Mouse (Mus musculus) lung, embryonic 16.5 days (tissue): ENCODE results near the gene Hoxa5. TPM values are rescaled to one million over a fixed set of nuclear protein-coding genes. Genes with fewer than 3 reads are reported as not detected.

ENCODE experiments used
- ATAC-seq: fragments of 200-750 bp; cut with Nextera tagmentation; 2 replicates; pipeline ENCODE4 v1.8.0; 2017; ENCODE audit warnings: low read depth, mild to moderate bottlenecking, moderate library complexity
- H3K27ac ChIP-seq: fragments of 300-500 bp; sonication (generic); 2 replicates; pipeline ENCODE4 v1.5.1; 2014; ENCODE audit warnings: mild to moderate bottlenecking, control low read depth, low read length
- H3K27me3 ChIP-seq: fragments of 300-500 bp; sonication (generic); 2 replicates; pipeline ENCODE4 v1.6.1; 2014; ENCODE audit warnings: low read depth, low read length, mixed read lengths; ENCODE audit not compliant: control insufficient read depth, insufficient read depth
- H3K36me3 ChIP-seq: fragments of 300-500 bp; sonication (generic); 2 replicates; pipeline ENCODE4 v1.6.1; 2014; ENCODE audit warnings: low read length; ENCODE audit not compliant: control insufficient read depth, insufficient read depth
- H3K4me1 ChIP-seq: fragments of 300-500 bp; sonication (generic); replicated peaks from 2 replicates; pipeline ENCODE4 v1.6.1; 2014; ENCODE audit warnings: low read length, mixed read lengths; ENCODE audit not compliant: control insufficient read depth, insufficient read depth
- H3K4me2 ChIP-seq: fragments of 300-500 bp; sonication (generic); 2 replicates; pipeline ENCODE4 v1.6.1; 2014; ENCODE audit warnings: low read depth, low read length, control low read depth
- H3K4me3 ChIP-seq: fragments of 300-500 bp; sonication (generic); 2 replicates; pipeline ENCODE4 v1.5.1; 2014; ENCODE audit warnings: mild to moderate bottlenecking, low read length, control low read depth
- H3K9ac ChIP-seq: fragments of 300-500 bp; sonication (generic); 2 replicates; pipeline ENCODE4 v1.6.1; 2014; ENCODE audit warnings: low read length, control low read depth
- H3K9me3 ChIP-seq: fragments of 300-500 bp; sonication (generic); 2 replicates; pipeline ENCODE4 v1.6.1; 2016; ENCODE audit warnings: low read length; ENCODE audit not compliant: control insufficient read depth
- WGBS: fragments of 180-500 bp; shearing (Covaris S2); extraction: QIAGEN DNeasy Blood & Tissue Kit; methylation state at CpG from one replicate; pipeline ENCODE4 v1.1.7; 2014; 5-methylcytosine and 5-hydroxymethylcytosine counted together
- polyA plus RNA-seq: library from polyadenylated mRNA; unstranded; fragments of >200 nt; fragmentation: Nextera tagmentation; extraction: Ambion mirVana; gene quantifications from 2 replicates; pipeline ENCODE4 v1.2.1, GENCODE M21; 2015

The Hoxa5 gene
- polyA plus RNA-seq, 1 experiment from 2014 or later, result 36.3 TPM

DNA sequence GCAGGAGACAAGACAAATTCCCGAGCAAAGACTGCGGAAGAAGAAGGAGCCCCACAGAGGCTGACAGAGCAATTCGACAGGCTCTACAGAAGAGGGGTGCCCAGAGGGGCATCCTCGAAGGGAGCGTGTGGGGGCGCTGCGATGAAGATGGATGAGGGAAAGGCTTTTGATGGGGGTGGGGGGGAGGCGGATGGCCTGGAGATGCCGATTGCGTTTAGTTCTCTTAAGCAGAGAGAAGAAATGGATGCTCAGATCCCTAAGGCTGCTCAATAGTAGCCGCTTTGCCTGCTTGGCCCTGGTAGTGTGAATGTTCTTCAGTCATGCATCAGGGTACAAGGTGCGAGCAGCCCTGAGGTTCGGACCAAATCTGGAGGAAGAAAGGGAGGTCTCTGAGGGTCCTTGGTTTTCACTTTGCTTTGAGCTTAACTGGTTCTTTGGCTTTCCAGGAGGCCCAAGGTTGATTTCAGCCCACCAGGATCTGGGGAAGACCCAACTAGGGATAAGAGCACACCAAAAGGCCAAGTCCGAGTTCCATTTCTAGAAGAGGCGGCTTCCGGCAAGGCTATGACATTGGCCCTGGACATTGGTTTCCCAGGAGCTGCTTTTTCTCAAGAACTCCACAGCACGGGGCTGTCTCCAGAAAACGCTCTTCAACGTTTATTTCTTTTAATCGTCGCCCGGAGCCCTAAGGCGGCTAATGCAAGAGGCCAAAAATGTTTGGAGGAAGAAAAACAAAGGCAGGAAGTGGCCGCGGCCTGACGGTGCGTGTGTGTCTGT is 44.4 kb upstream of the Hoxa5 start:
- no peak overlapping the region for H3K4me2 ChIP-seq
- H3K9ac ChIP-seq, result no peak overlapping the region
- ATAC-seq, result no peak
- H3K27me3 ChIP-seq, result peaks cover 96% of the 10 kb centered on the region
- 0 out of 2 replicates have a peak, but pooled peaks cover 5% of the 10 kb centered on the region for H3K4me1 ChIP-seq
- no peak overlapping the region for H3K27ac ChIP-seq
- H3K4me3 ChIP-seq, result 0 out of 2 replicates have a peak overlapping the region, but pooled peaks have one; percentile 10
- WGBS, result 1% methylated on average over 27 of the region's 27 CpGs
- H3K9me3 ChIP-seq, result no peaks in the 10 kb centered on the region
- H3K36me3 ChIP-seq, result no peaks in the 10 kb centered on the region

DNA sequence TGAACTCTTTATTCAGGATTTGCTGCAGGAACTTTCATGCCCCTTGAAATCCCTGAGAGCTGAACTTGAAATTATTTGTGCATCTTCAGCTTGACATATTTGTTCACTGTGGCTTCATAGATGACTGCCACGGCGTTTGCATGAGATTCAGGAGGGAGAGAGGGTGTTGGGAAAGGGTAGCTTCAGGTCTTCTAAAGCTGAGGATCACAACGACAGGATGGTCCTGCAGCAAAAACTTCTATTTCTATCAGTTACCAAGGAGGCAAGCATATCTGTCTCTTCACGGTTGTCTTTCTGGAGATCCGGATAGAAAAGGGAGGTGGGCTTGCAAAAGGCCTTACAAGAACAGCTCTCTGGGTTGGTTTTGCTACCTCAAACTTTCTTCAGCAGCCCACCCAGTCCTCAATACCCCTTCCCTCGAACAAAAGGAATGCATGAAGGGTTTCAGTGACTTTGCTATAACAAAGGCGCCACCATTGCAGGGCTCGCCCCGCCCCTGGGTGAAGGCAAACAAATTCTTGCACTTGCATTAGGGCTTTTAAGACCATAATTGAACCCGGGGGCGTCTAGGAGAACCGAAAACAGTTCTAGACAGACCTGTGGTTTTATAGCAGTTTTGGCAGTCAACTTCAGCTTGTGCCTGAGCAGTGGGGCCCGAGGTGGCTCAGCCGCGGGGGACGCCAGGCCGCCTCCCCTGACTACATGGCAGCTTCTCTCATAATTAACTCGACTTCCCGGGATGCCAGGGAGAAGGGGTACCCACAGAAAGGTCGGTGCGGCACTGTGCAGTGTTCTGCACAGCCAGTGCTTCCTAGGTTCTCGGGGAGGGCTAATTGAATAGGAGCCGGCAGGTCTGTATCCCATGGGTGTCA is 43.6 kb upstream of the Hoxa5 start:
- H3K4me2 ChIP-seq, result no peak overlapping the region
- peaks cover 97% of the 10 kb centered on the region for H3K27me3 ChIP-seq
- 2% methylated on average over 23 of the region's 23 CpGs for WGBS

DNA sequence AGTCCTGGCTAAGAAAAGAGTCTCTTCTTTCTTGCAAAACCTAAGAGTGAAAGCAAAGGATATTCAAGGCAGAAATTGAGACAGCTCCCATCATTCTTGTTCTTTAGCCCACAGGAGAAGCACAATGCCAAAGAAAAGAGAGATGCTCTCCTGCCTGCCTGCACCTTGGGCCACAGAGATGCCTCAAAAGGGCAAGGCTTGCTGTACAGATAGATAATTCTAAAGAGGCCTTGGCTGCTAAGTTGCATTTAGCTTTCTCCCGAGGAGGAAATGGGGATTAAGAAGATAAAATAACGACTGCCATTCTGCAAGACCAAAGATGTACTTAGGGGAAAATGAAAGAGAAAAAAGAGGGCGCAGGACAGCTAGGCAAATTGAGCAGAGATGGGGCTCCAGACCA is 42.5 kb upstream of the Hoxa5 start:
- Histone ChIP-seq H3K4me2 (no peak overlapping the region), H3K9ac (no peak overlapping the region), H3K4me1 (0 out of 2 replicates have a peak, but pooled peaks cover 2% of the 10 kb centered on the region), H3K9me3 (no peaks in the 10 kb centered on the region), H3K27me3 (peaks cover 97% of the 10 kb centered on the region), H3K27ac (no peak overlapping the region), H3K36me3 (no peaks in the 10 kb centered on the region), H3K4me3 (no peak overlapping the region)
- 9% methylated on average over 3 of the region's 3 CpGs for WGBS
- no peak for ATAC-seq

More for the DNA sequence above, 43.6 kb upstream of the Hoxa5 start:
- Histone ChIP-seq H3K36me3 (no peaks in the 10 kb centered on the region), H3K27ac (no peak overlapping the region), H3K4me3 (no peak overlapping the region), H3K9me3 (no peaks in the 10 kb centered on the region), H3K4me1 (0 out of 2 replicates have a peak, but pooled peaks cover 2% of the 10 kb centered on the region), H3K9ac (no peak overlapping the region)
- no peak for ATAC-seq

DNA sequence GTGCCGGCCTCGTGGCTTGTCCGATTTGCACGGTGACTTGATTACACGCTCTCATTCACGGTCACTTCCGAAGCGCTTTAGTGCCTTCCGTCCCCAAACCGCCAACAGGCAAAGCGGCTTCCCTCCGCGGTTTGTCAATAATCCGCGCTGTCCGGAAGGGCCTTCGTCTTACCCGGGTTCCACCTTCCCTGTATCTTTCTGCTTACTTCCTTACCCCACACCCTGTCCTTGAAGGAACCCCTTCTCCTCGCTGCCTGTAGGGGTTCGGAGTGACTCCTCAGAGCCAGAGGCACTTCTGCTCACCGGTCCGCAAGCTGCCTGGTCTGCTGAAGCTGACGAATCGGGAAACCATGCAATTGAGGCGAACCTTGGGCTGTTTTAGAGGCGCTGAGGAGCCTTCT is 42.0 kb upstream of the Hoxa5 start:
- Histone ChIP-seq H3K27me3 (peaks cover 97% of the 10 kb centered on the region), H3K36me3 (no peaks in the 10 kb centered on the region), H3K4me3 (no peak overlapping the region), H3K4me2 (no peak overlapping the region), H3K27ac (no peak overlapping the region), H3K9me3 (no peaks in the 10 kb centered on the region), H3K4me1 (0 out of 2 replicates have a peak, but pooled peaks cover 2% of the 10 kb centered on the region), H3K9ac (no peak overlapping the region)
- 1% methylated on average over 26 of the region's 26 CpGs for WGBS
- ATAC-seq, result no peak

DNA sequence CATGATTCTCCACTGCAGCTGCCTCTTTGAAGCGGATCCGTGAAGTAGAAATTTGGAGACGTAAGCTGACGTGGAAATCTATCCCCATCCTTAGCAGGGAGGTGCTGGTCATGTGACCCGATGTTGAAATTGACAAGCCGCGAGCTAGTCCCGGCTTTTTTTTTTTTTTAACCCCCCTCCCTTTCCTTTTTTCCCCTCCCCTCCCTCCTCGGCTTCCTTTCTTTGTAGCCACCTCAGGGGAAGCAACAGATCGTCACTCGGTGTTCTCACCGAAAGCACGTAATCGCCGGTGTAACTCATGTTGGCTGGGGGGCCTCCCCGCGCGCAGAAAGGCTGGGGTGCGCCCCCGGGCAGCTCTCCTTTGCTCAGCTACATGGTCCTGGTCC is 41.4 kb upstream of the Hoxa5 start, which contains the start of gene Hoxa11:
Gene Hoxa11 (minus strand): TSS at position 54 of the 386 bp plus-strand sequence.
- no peak within 1 kb of the TSS; the same call in 1 of the 2 replicates for H3K4me3 ChIP-seq
- 0 out of 2 replicates have a peak, but pooled peaks cover 2% of the 10 kb centered on the region for H3K4me1 ChIP-seq
- H3K36me3 ChIP-seq, result no peaks in the 10 kb centered on the region

DNA sequence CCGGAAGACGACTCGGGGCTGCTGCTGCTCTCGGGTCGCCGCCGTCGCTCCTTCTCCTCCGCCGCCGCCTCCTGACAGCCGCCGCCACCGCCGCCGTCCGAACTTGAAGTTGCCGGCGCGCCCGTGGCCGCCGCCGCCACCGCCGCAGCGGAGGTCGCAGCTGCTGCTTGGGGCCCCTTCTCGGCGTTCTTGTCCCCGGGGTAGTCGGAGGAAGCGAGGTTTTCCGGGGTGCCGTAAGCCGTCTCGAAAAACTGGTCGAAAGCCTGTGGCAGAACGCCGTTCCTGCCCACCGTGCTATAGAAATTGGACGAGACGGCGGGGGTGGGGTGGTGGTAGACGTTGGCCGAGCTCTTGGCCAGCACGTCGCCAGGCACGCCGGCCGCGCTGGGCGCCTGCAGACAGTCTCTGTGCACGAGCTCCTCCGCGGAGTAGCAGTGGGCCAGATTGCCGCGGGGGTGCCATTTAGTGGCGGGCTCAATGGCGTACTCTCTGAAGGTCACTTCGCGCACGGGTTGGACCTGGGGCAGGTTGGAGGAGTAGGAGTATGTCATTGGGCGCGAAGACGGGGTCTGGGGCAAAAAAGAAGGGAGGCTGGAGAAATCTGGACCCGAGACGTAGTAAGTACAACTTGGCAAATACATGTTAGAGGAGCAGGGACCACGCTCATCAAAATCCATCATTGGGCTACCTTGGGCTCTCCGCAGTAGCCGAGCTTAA is 40.8 kb upstream of the Hoxa5 start:
- Histone ChIP-seq H3K4me2 (no peak overlapping the region), H3K27ac (no peak overlapping the region), H3K27me3 (peaks cover 96% of the 10 kb centered on the region), H3K9ac (no peak overlapping the region), H3K9me3 (no peaks in the 10 kb centered on the region), H3K4me3 (no peak overlapping the region; the same call in 1 of the 2 replicates), H3K4me1 (peaks cover 2% of the 10 kb centered on the region; the same call in 1 of the 2 replicates), H3K36me3 (no peaks in the 10 kb centered on the region)
- no peak for ATAC-seq
- WGBS, result under 1% methylated on average over 71 of the region's 71 CpGs

More for the DNA sequence above, 41.4 kb upstream of the Hoxa5 start, which contains the start of gene Hoxa11:
- Histone ChIP-seq H3K27ac (no peak within 1 kb of the TSS), H3K27me3 (peaks cover 97% of the 10 kb centered on the region), H3K4me2 (no peak within 1 kb of the TSS), H3K9me3 (no peaks in the 10 kb centered on the region), H3K9ac (no peak within 1 kb of the TSS)
- WGBS, result under 1% methylated on average over 20 of the region's 20 CpGs
- no peak for ATAC-seq

DNA sequence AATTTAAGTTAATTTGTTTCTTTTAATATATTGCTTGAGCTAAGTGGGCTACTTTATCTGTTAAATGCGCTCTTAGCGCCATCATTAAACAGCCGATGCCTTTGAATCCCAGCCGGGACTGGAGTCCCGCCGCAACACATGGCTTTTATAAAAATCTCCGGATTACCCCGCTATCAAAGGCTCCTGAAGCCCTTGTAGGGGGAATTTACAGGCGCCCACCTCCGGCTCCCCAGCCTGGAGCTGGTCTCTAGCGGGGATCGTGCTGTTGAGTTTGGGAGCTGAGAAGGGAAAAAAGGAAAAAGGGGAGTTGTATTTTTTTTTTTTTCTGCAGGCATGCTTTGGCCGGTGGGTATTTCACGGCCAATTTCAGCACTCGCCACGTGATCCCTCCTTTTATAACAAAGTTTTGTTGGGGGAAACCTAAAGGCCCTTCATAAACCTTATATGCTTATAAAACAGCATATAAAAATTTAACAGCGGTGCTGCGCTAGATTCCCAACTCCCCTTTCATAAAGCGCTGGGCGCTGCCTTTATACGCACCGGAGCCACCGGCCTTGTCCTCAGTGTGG is 40.2 kb upstream of the Hoxa5 start:
- WGBS, result 2% methylated on average over 23 of the region's 23 CpGs
- H3K4me3 ChIP-seq, result no peak overlapping the region
- ATAC-seq, result no peak
- H3K36me3 ChIP-seq, result no peaks in the 10 kb centered on the region
- H3K27me3 ChIP-seq, result peaks cover 96% of the 10 kb centered on the region
- H3K4me2 ChIP-seq, result no peak overlapping the region
- H3K4me1 ChIP-seq, result peaks cover 2% of the 10 kb centered on the region; the same call in 1 of the 2 replicates
- H3K9ac ChIP-seq, result no peak overlapping the region
- H3K27ac ChIP-seq, result no peak overlapping the region
- no peaks in the 10 kb centered on the region for H3K9me3 ChIP-seq

DNA sequence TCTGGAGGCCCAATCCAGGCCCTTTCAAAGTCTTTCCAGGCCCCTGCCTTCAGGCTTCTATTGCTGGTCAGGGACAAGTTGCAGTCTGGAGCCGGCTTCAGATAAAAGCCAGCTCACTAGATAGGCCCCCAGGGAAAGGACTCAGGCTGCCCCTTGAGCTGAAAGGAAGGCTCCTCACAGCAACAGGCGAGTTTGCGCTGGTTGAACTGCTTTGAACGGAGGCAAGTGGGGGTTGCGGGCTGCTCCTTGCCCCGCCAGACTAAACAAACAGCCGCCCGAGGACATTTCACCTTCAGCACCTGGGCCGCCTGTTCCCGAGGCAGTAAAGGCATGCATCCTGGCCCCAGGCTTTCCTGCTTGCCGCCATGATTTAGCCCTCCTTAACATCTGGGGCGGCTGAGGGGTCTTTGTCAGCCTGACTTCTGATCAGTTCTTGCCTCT is 39.3 kb upstream of the Hoxa5 start:
- H3K9me3 ChIP-seq, result no peaks in the 10 kb centered on the region
- ATAC-seq, result no peak
- H3K27me3 ChIP-seq, result peaks cover 93% of the 10 kb centered on the region
- H3K9ac ChIP-seq, result no peak overlapping the region
- peaks cover 2% of the 10 kb centered on the region; the same call in 1 of the 2 replicates for H3K4me1 ChIP-seq
- no peak overlapping the region for H3K4me2 ChIP-seq
- H3K36me3 ChIP-seq, result no peaks in the 10 kb centered on the region
- 0% methylated on average over 12 of the region's 12 CpGs for WGBS
- no peak overlapping the region for H3K4me3 ChIP-seq
- H3K27ac ChIP-seq, result no peak overlapping the region
